Mouse (Mus musculus) G1E (cell line): ENCODE results near the gene Gpr155. TPM values are rescaled to one million over a fixed set of nuclear protein-coding genes. Genes with fewer than 3 reads are reported as not detected.

Experiments
- ATAC-seq: 2 replicates; pipeline ENCODE4 v1.8.0; 2016; ENCODE audit warnings: mild to moderate bottlenecking; ENCODE audit not compliant: insufficient number of reproducible peaks, poor library complexity, low FRiP score, severe bottlenecking; ENCODE audit errors: extremely low read depth
- DNase-seq: peaks from one replicate; pipeline ENCODE4 v3.0.0; 2012; ENCODE audit warnings: low spot score
- H3K27me3 ChIP-seq: 2 replicates; pipeline ENCODE4 v1.6.1; 2012; ENCODE audit warnings: mild to moderate bottlenecking, low read length, inconsistent platforms; ENCODE audit not compliant: insufficient read depth
- H3K36me3 ChIP-seq: replicated peaks from 2 replicates; pipeline ENCODE3; 2012; ENCODE audit warnings: mild to moderate bottlenecking, inconsistent platforms
- H3K4me1 ChIP-seq: 2 replicates; pipeline ENCODE4 v1.6.1; 2012; ENCODE audit warnings: low read depth, low read length, inconsistent platforms, mixed read lengths; ENCODE audit not compliant: insufficient read depth
- H3K4me3 ChIP-seq: 2 replicates; pipeline ENCODE4 v1.5.1; 2012; ENCODE audit warnings: low read depth, mild to moderate bottlenecking, inconsistent platforms, low read length, moderate library complexity, mixed read lengths
- H3K9me3 ChIP-seq: replicated peaks from 2 replicates; pipeline ENCODE4 v1.6.1; 2012; ENCODE audit warnings: inconsistent platforms
- CTCF ChIP-seq: IDR thresholded peaks from 2 replicates; pipeline ENCODE4 v1.5.1; 2012; ENCODE audit warnings: low read depth, low read length, inconsistent platforms, mixed read lengths
- GATA1 ChIP-seq: IDR thresholded peaks from 2 replicates; pipeline ENCODE4 v1.6.1; 2012; ENCODE audit warnings: borderline replicate concordance, low read length, inconsistent platforms, mixed read lengths
- GATA2 ChIP-seq: IDR thresholded peaks from 2 replicates; pipeline ENCODE4 v1.6.1; 2012; ENCODE audit warnings: low read depth, low read length, inconsistent platforms, borderline replicate concordance
- POLR2AphosphoS5 ChIP-seq: IDR thresholded peaks from 2 replicates; pipeline ENCODE4 v1.6.1; 2012; ENCODE audit warnings: low read depth, low read length, inconsistent platforms; ENCODE audit not compliant: insufficient replicate concordance
- TAL1 ChIP-seq: conservative IDR thresholded peaks from 2 replicates; pipeline ENCODE4 v1.6.1; 2012; ENCODE audit warnings: low read depth, low read length, inconsistent platforms, mixed read lengths
- polyA plus RNA-seq: library from polyadenylated mRNA; stranded (reverse); fragments of >175 nt; gene quantifications from 2 replicates; pipeline ENCODE4 v1.2.3, GENCODE M21; 2012
- total RNA-seq, 2 experiments: library from RNA; stranded (forward) in 1 of 2; stranded (reverse) in 1 of 2; fragments of 200-1000 nt in 1 of 2; fragments of >200 nt in 1 of 2; fragmentation: Nextera tagmentation in 1 of 2; gene quantifications; 2 replicates each; pipeline ENCODE4 v1.2.3; 2014 to 2017

Gene Gpr155
- total and polyA plus RNA-seq, 3 experiments = 0.67 to 6.0 (median 3.7) TPM

- TF ChIP-seq TAL1 = no peak
- TF ChIP-seq GATA1 = no peak
- no peak for TF ChIP-seq CTCF
- TF ChIP-seq POLR2AphosphoS5 = no peak
- Histone ChIP-seq H3K9me3 (no peaks in the 10 kb centered on the region), H3K36me3 (peaks cover 35% of the 10 kb centered on the region), H3K4me3 (no peak overlapping the region), H3K4me1 (peaks cover 6% of the 10 kb centered on the region), H3K27me3 (no peaks in the 10 kb centered on the region)
- DNase-seq (no peak), ATAC-seq (no peak)
These were observed 5.9 kb downstream of the Gpr155 start for GRCm38 (mm10) chr2:73380298-73380975.

GRCm38 (mm10) chr2:73379656-73380055 is 6.7 kb downstream of the Gpr155 start:
- Histone ChIP-seq H3K27me3 (no peaks in the 10 kb centered on the region), H3K4me1 (no peaks in the 10 kb centered on the region), H3K9me3 (no peaks in the 10 kb centered on the region), H3K36me3 (peaks cover 37% of the 10 kb centered on the region), H3K4me3 (no peak overlapping the region)
- ATAC-seq = no peak
- DNase-seq = no peak
- TF ChIP-seq GATA2 (no peak), POLR2AphosphoS5 (no peak), TAL1 (no peak), CTCF (no peak), GATA1 (no peak)

GRCm38 (mm10) chr2:73378326-73378725 is 8.0 kb downstream of the Gpr155 start:
- DNase-seq = no peak
- peaks cover 39% of the 10 kb centered on the region for H3K36me3 ChIP-seq
- ATAC-seq = no peak
- no peaks in the 10 kb centered on the region for H3K27me3 ChIP-seq
- no peaks in the 10 kb centered on the region for H3K9me3 ChIP-seq
- no peaks in the 10 kb centered on the region for H3K4me1 ChIP-seq
- TF ChIP-seq GATA1 (no peak), GATA2 (no peak), TAL1 (no peak), CTCF (no peak), POLR2AphosphoS5 (no peak)
- no peak overlapping the region for H3K4me3 ChIP-seq

- Histone ChIP-seq H3K4me1 (no peaks in the 10 kb centered on the region), H3K27me3 (no peaks in the 10 kb centered on the region), H3K4me3 (no peak overlapping the region), H3K9me3 (no peaks in the 10 kb centered on the region), H3K36me3 (peaks cover 21% of the 10 kb centered on the region)
- no peak for DNase-seq
- no peak for ATAC-seq
- TF ChIP-seq TAL1 (no peak), GATA2 (no peak), CTCF (no peak), GATA1 (no peak), POLR2AphosphoS5 (no peak)
These were observed 14.6 kb downstream of the Gpr155 start for GRCm38 (mm10) chr2:73371530-73372335.

- Histone ChIP-seq H3K27me3 (no peaks in the 10 kb centered on the region), H3K9me3 (no peaks in the 10 kb centered on the region), H3K4me1 (peaks cover 6% of the 10 kb centered on the region), H3K36me3 (peaks cover 33% of the 10 kb centered on the region), H3K4me3 (no peak overlapping the region)
- TF ChIP-seq GATA1 (no peak), CTCF (no peak), POLR2AphosphoS5 (no peak), GATA2 (no peak), TAL1 (no peak)
- ATAC-seq (no peak), DNase-seq (no peak)
These were observed 22.9 kb downstream of the Gpr155 start for GRCm38 (mm10) chr2:73363448-73363847.

- H3K36me3 ChIP-seq = peaks cover 34% of the 10 kb centered on the region
- ATAC-seq (no peak), DNase-seq (no peak)
- H3K4me1 ChIP-seq = peaks cover 6% of the 10 kb centered on the region
- H3K9me3 ChIP-seq = no peaks in the 10 kb centered on the region
- H3K4me3 ChIP-seq = no peak overlapping the region
- no peaks in the 10 kb centered on the region for H3K27me3 ChIP-seq
- no peak for TF ChIP-seq POLR2AphosphoS5
- no peak for TF ChIP-seq GATA2
- TF ChIP-seq GATA1 = no peak
- no peak for TF ChIP-seq TAL1
- TF ChIP-seq CTCF = no peak
These were observed 25.8 kb downstream of the Gpr155 start for GRCm38 (mm10) chr2:73360536-73360935.
